Mouse (Mus musculus): ENCODE data around the gene Nebl.

- TF ChIP-seq POLR2A (IDR thresholded peaks at IDR 0.05; ENCODE audit: control insufficient read depth, low read depth, low read length) (no peak), CTCF (IDR thresholded peaks at IDR 0.05; ENCODE audit: control insufficient read depth, insufficient read depth, insufficient replicate concordance, low read depth, low read length) (no peak)
Observed at GRCm38 (mm10) chr2:17391389-17391788, 339.9 kb downstream of the Nebl start.
